Mouse (Mus musculus): ENCODE data around the gene Twnk. TPM values are rescaled to one million over a fixed set of nuclear protein-coding genes. Genes with fewer than 3 reads are reported as not detected.
"Not testable (repeated sequence)": the region's sequence is repeated elsewhere in the genome, so short reads cannot be mapped to it uniquely, and the experiment has no call there.

The Twnk gene
- total RNA-seq, 2 experiments from 2014 or later, result 29.8 to 30.2 TPM

DNA sequence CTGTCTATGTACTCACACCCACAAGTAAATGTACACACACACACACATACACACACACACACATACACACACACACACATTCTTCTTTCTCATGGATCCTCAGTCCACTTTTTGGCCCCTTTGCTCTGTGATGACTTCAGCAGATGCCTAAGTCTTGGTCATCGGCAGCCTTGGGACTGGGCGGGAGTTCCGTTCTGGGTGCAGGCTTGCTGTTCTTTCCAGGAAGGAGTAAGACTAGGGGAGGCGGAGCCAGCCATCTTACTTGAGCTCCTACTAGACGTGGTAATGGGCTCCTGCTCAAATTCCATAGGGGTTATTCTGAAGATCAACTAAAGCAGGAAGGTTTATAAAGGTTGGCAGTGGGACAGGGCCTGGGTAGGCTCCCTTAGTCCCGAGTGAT, 14.9 kb downstream of the Twnk start:
- peak; percentile 70 to 71 for DNase-seq
- intact Hi-C loops (cut with DNase I), result no loop called here

DNA sequence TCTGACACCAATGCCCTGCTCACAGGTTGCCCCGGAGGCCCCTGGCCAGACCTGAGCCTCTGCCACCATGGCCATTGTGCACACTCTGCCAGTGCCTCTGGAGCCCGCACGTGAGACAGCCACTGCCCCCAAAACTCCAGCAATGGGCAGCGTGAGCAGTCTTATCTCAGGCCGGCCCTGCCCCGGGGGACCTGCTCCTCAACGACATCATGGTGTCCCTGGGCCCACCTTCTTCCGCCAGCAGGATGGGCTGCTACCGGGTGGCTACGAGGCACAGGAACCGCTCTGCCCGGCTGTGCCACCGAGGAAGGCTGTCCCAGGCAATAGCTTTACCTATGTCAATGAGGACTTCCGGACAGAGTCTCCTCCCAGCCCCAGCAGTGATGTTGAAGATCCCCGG, 15.9 kb downstream of the Twnk start:
- DNase-seq, result peak in 1 of 2 experiments; percentile 16
- intact Hi-C loops (cut with DNase I), result no loop called here

DNA sequence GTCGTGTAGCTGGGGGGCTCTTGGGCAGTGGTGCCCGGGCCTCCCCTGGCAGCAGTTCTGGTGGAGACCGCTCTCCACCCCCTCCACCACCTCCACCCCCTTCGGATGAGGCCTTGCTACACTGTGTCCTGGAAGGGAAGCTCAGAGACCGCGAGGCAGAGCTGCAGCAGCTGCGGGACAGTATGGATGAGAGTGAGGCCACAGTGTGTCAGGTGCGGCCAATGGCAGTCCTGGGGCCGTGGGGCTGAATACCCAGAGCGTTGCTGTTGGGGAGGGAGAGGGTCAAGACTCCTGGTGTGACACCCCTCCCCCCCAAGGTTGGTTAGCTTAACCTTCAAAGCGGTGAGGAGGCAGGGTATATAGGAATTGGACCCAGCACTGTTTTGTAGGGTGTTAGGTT, 18.5 kb downstream of the Twnk start:
- intact Hi-C loops (cut with DNase I), result no loop called here
- DNase-seq, result no peak

DNA sequence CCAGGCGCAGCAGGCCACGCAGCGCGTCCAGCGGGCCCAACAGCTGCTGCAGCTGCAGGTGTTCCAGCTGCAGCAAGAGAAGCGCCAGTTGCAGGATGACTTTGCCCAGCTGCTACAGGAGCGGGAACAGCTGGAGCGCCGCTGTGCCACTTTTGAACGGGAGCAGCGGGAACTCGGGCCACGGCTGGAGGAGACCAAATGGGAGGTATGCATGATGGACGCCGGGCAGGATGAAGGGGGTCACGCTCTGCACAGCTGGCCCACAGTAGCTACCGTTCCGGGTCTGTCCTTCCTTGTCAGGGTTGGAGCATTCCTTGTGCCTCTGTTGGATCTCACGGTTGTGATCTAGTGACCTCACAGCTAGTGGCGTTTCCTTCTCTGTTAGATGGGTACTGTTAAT, 19.3 kb downstream of the Twnk start:
- DNase-seq, result no peak
- intact Hi-C loops (cut with DNase I), result no loop called here

DNA sequence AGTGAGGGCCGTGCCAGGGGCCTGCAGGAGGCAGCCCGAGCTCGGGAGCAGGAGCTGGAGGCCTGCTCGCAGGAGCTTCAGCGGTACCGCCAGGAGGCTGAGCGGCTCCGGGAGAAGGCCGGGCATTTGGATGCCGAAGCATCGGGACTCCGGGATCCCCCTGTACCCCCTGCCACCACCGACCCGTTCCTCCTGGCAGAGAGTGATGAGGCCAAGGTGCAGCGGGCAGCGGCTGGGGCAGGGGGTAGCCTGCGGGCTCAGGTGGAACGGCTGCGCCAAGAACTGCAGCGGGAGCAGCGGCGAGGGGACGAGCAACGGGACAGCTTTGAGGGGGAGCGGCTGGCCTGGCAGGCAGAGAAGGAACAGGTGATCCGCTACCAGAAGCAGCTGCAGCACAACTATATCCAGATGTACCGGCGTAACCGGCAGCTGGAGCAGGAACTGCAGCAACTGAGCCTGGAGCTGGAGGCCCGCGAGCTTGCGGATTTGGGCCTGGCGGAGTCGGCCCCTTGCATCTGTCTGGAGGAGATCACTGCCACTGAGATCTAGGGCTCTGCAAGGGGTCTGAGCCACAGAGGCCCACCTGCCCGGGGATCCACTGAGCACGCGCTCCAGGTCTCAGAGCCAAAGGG, 20.6 kb downstream of the Twnk start:
- intact Hi-C loops (cut with DNase I), result no loop called here
- no peak for DNase-seq

DNA sequence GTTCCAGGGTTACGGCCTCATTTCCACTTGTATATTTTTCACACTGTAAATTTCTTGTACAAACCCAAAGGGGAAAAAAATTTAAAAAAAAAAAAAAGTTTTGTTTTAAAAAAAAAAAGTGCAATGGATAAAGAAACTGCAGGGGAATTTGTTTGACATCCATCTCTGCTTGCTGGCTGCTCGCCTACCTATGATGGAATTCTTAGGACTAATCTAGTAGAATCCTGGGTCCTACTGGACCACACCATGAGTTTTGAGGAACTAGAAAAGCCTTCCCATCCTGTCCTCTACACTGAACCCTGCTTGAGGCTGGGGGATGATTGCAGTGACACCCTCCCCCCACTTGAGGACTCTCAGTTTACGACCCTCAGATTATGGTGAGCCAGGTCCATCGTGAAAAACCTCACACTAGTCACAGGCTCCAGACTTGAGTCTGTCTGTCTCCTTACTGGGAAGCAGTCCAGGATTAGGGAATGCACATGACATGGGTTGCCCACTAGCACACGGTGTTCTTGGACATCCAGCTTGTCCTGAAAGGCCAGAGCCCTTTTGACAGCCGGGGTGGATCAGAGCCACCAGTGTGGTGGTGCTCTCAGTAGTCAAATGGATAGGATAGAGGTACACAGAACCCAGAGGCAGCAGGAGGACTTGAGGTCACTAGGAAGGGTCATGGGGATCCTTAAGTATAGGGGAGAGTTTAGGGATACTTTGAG, 21.7 kb downstream of the Twnk start:
- intact Hi-C loops (cut with DNase I), result no loop called here
- peak; percentile 42 to 43 for DNase-seq

DNA sequence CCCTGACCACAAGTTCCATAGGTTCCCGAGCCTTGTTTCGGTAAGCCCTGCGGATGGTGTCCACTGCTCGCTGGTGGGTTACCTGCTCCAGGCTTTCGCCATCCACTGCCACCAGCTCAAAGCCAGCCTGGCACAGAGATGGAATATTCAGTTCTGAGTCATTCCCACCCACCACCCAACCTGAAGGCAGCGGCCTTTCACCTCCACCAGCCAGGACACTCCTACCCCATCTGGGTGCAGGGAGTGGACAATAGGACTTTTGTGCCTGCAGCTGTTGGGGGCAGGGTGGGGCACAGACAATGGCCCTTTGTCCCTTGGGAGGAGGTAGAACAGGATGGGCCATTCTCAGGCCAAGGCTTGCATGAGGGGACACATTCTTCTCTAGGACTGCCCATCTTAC, 22.4 kb downstream of the Twnk start:
- peak; percentile 24 to 27 for DNase-seq
- intact Hi-C loops (cut with DNase I), result no loop called here

DNA sequence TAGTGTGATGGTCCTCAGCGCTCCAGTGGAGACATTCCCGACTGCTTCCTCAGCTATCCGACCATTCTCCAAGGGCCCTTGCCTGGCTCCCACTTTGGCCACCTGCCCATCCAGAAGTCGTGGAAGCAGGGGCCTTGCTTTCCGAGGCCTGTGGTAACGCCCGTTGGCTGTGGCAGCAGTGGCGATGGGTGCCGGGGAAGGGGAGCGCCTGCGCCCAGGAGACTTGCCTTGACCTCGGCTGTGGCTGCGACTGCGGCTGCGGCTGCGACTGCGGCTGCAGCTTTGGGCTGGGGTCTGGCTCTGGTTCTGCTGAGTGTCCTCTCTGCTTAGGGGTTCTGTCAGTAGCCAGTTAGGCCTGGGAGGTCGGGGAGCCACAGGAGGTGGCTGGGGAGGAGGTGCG, 23.3 kb downstream of the Twnk start:
- intact Hi-C loops (cut with DNase I), result no loop called here
- no peak for DNase-seq

DNA sequence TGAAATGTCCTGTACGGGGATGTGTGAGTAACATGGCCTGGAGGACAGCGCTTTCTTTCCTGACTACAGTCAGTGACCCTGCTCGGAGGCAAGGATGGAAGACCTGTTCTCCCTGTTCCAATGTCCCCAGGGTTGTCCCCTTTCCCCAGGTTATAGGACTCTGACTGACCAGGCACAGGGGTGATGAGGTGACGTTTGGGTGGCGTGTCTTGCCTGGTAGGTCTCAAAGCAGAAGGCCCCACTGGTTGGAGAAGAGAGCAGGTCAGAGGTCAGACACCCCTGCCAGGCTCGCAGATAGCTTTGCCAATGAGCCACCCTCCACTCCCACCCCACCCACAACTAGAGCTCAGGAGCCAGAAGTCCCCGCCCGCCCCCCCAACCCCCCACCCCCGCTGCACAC, 24.1 kb downstream of the Twnk start:
- intact Hi-C loops (cut with DNase I), result no loop called here
- no peak for DNase-seq

DNA sequence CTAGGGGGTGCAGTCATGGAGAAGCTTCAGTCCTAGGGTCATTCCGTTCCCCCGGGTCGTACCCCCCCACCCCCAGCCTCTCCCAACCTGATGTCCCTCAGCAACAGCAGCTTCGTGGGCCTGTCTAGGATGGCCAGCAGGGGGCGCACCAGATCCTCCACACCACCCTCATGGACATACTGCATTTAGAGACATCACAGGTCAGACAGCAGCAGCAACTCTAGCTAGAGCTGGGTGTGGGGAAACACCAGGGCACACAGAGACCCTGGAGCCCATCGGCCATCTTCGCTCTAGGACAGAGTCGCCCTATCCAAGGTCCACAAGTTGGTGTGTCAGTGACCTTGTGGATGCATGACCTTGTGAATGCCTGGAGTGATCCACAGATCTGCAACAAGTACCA, 24.6 kb downstream of the Twnk start:
- intact Hi-C loops (cut with DNase I), result loop anchor here (10.0 kb wide), 1 partner anchor 445 kb away; no protein-coding TSS in a partner anchor
- DNase-seq, result peak; percentile 69 to 75

DNA sequence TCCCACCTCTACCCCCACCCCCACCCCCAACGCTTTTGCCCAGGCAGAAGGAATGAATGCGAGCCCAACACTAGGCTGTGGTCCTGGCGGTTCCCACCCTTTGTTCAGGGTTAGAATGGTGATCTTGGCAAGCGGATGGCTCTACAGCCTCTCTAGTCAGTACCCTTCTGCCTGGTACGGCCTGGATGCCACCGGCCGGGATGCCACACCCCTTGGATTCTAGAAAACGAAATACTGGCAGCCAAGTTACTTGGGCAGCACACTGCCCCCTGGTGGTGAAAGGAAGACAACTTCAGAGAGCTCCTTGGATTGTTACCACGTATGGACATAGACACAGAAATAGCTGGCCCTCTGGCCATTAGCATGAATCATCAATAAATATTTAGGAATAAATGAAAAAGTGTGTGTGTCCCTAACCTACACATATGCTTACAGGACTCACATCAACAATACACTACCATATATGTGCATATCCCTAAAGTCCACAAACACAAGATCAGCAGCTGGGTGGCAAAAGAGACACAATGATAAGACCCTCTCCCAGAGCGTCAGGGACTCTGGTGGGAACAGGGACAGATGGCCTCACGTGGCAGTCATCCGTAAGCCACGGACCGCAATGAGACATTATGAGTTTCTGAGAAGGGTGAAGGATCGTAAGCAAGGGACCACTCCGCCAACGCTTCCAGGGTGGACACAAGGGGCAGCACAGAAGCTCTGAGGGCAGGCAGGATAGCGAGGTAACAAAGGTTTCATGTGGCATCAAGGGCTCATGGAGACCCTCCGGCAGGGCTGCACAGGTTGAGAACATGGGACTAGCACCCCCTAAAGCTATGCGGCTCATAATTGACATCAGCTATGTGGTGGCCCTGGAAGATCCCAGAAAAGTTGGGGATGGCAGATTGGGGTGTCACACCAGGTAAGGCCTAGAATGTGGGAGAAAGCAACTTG, 25.6 kb downstream of the Twnk start:
- intact Hi-C loops (cut with DNase I), result loop anchor here (1.0 to 10.0 kb wide), 2 partner anchors 19 to 446 kb away; no protein-coding TSS in a partner anchor
- peak; percentile 80 to 83 for DNase-seq

DNA sequence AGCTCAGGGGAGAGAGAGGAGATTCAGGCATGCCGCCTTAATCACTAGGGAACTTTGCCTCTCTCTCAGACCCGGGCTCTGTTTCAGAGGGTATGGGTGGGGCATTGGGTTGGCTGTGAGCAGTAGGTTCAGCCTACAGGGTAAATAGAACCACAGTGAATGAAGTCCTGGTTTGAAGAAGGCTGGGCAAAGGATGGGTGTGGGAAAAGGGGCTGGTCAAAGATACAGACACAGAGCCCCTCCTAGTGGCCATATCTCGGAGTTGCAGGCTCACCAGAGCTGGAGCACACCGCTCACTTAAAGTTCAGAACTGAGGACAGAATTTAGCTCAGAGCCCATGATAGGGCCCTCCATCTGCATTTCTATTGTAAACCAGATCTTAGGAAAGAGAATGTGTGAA, 26.3 kb downstream of the Twnk start:
- intact Hi-C loops (cut with DNase I), result loop anchor here (1.0 to 10.0 kb wide), 3 partner anchors 19 to 447 kb away; partner anchors contain the start of gene Sema4g
- DNase-seq, result peak; percentile 79 to 83

DNA sequence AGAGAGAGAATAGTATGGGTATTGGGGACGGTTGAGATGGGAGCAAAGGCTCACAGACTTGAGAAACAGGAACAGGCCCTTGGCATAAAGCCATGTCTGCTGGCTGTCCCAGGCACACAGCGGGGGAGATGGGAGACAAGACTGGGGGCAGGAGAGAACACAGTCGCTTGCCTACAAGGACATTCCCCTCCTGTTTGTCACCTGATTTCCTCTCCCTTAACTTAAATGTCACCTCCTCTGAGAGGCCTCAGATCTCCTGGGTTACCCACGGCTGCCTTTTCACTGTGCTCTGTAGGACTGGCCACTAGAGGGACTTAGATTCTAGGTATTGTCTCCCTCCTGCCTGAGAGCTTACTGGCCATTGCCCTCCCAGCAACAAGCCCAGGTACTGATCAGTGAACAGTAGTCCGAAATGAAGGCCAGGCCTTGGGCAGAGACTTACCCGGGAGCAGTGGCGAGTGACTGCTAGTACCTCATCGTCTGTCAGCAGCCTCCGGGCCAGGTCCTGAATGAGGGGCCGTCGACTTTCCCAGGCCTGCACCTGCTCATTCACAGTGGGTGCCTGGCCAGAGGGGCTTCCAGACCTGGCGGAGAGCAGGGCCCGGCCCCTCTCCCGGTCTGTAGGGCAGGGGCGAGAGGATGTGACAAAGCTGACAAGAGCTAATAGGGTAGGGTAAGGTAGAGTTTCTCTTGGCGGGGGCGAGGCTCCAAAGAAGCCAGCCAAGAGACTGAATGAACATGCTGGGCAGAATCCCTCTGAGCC, 27.3 kb downstream of the Twnk start:
- intact Hi-C loops (cut with DNase I), result loop anchor here (1.0 to 10.0 kb wide), 2 partner anchors 43 to 448 kb away; partner anchors contain the start of gene Sema4g
- DNase-seq, result peak; percentile 27 to 31

DNA sequence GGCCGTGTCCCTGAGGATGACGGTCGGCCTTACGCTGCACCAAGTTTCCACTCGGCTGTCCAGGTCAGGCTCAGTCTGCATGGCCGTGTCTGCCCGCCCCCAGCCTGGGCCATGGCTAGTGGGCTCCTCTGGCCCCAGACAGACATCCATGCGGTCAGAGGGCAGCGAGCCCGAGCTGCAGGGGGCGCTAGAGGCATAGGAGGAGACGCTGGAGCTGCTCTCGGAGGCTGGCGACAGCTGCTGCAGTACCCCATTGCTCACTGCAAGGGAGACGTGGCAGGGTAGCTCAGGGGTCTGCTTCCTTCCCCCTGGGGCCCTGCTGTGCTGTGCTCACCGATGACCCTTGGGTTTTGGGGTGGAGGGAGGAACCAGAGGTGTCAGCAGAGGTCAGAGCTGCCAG, 31.4 kb downstream of the Twnk start:
- peak; percentile 54 to 71 for DNase-seq
- intact Hi-C loops (cut with DNase I), result loop anchor here (10.0 kb wide), 1 partner anchor 452 kb away; no protein-coding TSS in a partner anchor

DNA sequence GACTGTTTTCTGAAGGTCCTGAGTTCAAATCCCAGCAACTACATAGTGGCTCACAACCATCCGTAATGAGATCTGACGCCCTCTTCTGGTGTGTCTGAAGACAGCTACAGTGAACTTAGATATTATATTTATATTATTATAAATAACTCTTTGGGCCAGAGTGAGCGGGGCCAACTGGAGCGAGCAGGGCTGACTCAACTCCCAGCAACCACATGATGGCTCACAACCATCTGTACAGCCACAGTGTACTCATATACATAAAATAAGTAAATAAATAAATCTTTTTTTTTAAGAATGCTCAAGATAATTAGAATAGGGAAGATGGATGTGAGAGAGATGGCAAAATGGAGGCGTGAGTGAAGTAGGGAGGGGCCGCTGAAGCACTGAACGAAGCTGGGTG, 32.7 kb downstream of the Twnk start:
- DNase-seq, result not testable (repeated sequence)
- intact Hi-C loops (cut with DNase I), result loop anchor here (10.0 kb wide), 1 partner anchor 453 kb away; no protein-coding TSS in a partner anchor

DNA sequence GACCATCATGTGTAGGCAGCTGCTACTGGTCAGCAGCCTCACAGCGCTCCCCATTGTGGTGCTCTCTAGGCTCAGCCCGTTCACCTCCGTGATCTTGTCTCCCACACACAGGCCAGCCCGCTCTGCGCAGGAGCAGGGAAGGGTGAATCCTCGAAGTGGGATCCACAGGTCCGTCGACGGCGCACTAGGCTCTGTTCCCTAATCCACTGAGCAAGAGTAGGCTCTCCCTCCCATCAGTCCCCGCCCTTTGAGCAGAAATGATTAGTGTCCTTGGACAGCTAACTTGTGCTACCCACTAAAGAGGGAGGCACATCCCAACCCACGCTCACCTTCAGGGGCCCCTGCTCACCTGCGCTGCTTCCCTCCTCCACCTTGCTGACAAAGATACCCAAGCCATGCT, 34.8 kb downstream of the Twnk start:
- no peak for DNase-seq
- intact Hi-C loops (cut with DNase I), result no loop called here

DNA sequence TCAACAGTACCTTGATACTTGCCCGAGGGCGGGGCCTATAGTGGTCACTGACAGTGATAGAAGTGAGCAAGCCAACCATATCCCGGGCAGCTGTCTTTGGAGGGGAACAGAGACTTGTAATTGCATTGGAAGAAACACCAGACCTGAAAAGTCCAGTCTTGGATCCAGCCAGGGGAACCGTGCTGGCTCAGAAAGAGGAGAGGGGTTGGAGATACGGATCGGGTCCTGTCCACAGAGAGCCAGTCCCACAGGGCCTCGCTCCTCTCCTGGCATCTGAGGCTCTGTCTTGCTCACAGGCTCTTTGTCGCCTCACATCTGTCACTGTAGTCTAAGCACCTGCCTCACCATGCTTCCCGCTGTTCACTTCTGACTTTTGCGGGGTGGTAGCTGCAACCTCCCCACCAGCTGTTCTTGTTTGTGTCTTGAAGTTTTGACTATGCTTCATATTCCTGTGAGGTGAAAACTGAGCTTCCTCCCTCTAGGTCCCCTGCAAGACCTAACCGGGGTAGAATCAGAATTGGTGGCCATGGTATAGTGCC, 39.0 kb downstream of the Twnk start:
- no peak for DNase-seq
- intact Hi-C loops (cut with DNase I), result no loop called here

DNA sequence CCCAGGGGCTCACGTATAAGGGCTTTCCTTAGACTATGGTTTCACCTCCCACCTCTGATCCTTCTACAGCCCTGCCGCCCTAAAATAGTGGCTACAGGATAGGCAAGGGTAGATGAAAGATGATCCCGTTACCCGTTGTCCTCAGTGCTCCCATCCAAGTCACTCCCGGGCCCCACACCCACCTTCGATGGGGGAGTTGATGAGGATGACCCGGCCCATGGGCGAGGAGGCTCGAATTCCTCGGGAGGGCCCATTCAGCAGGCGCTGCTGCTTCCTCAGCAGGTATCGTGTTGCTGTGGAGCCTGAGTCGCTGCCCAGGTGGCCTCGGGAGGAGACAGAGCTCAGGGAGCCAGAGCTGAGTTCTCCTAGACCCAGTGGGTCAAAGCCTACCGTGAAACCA, 39.8 kb downstream of the Twnk start:
- intact Hi-C loops (cut with DNase I), result no loop called here
- no peak for DNase-seq

DNA sequence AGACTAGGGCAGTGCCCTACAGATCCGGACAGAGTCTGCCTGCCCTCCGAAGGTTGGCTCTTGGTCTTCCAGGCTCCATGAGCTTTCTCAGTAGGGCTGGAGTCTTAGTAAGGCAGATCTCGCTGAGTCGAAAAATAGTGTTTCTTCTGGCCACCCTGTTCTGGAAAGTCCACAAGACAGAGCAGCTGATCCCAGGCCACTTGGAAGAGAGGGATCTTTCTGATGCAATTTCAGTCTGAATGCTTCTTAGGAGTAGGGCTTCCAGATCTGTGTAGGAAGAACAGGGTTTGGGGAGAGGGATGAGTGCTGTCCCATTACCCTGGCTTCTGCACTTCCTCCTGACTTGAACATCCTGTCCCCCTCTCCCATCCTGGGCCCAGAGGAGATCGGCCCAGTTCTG, 40.2 kb downstream of the Twnk start, which contains the start of gene Pdzd7:
TSS of gene Pdzd7 (minus strand) at position 67 of the 400 bp plus-strand sequence.
- intact Hi-C loops (cut with DNase I), result no loop called here

More for the DNA sequence above, 40.2 kb downstream of the Twnk start, which contains the start of gene Pdzd7:
- DNase-seq, result no peak
